Mouse (Mus musculus) Patski (cell line): ENCODE measurements around the gene Olfr1427. TPM values are rescaled to one million over a fixed set of nuclear protein-coding genes. Genes with fewer than 3 reads are reported as not detected.

ENCODE experiments used
- polyA plus RNA-seq: library from polyadenylated mRNA; unstranded; gene quantifications from one replicate; pipeline ENCODE4 v1.2.3, GENCODE M21; 2021

Olfr1427 gene
- polyA plus RNA-seq, 1 experiment from 2014 or later: not detected

Other genes with a start within 250 kb of the Olfr1427 start
- 0.33 TPM for gene Olfr1418, start 242.3 kb downstream of the Olfr1427 start, polyA plus RNA-seq
- not detected for gene Olfr1419, start 228.2 kb downstream of the Olfr1427 start, polyA plus RNA-seq
- 0.12 TPM for gene Olfr1420, start 216.8 kb downstream of the Olfr1427 start, polyA plus RNA-seq
- gene Patl1, start 190.9 kb downstream of the Olfr1427 start, polyA plus RNA-seq: 39.7 TPM
- gene Osbp, start 137.4 kb downstream of the Olfr1427 start, polyA plus RNA-seq: 104 TPM
- gene Olfr1423, start 62.0 kb downstream of the Olfr1427 start, polyA plus RNA-seq: not detected
- gene Olfr1424, start 40.7 kb downstream of the Olfr1427 start, polyA plus RNA-seq: not detected
- gene Olfr1425, start 25.6 kb downstream of the Olfr1427 start, polyA plus RNA-seq: not detected
- not detected for gene Olfr1426, start 11.3 kb downstream of the Olfr1427 start, polyA plus RNA-seq
- not detected for gene Olfr1428, start 12.6 kb upstream of the Olfr1427 start, polyA plus RNA-seq
- gene Olfr76, start 19.9 kb upstream of the Olfr1427 start, polyA plus RNA-seq: not detected
- gene Olfr1555-ps1, start 66.8 kb upstream of the Olfr1427 start, polyA plus RNA-seq: not detected
- not detected for gene Olfr1431, start 97.3 kb upstream of the Olfr1427 start, polyA plus RNA-seq
- not detected for gene Olfr1432, start 129.3 kb upstream of the Olfr1427 start, polyA plus RNA-seq
- gene Olfr262, start 138.3 kb upstream of the Olfr1427 start, polyA plus RNA-seq: not detected
- gene Olfr235, start 157.7 kb upstream of the Olfr1427 start, polyA plus RNA-seq: not detected
- gene Olfr1434, start 176.5 kb upstream of the Olfr1427 start, polyA plus RNA-seq: not detected
- not detected for gene Olfr1436, start 195.8 kb upstream of the Olfr1427 start, polyA plus RNA-seq
- not detected for gene Olfr1437, start 221.8 kb upstream of the Olfr1427 start, polyA plus RNA-seq
- gene Olfr1438-ps1, start 232.6 kb upstream of the Olfr1427 start, polyA plus RNA-seq: not detected